Mouse (Mus musculus) lung, postnatal 0 days (tissue): ENCODE data around the gene Gpr176. TPM values are rescaled to one million over a fixed set of nuclear protein-coding genes. Genes with fewer than 3 reads are reported as not detected.

Experiments used
- ATAC-seq: fragments of 200-750 bp; cut with Nextera tagmentation; 2 replicates; pipeline ENCODE4 v1.8.0; 2017; ENCODE audit warnings: moderate library complexity
- DNase-seq: peaks from one replicate; pipeline ENCODE4 v3.0.0-alpha.2; 2016; ENCODE audit warnings: low spot score
- H3K27ac ChIP-seq: fragments of 300-500 bp; sonication (generic); 2 replicates; pipeline ENCODE4 v1.5.1; 2014; ENCODE audit warnings: antibody characterized with exemption, mild to moderate bottlenecking, low read length, mixed read lengths
- H3K27me3 ChIP-seq: fragments of 300-500 bp; sonication (generic); replicated peaks from 2 replicates; pipeline ENCODE4 v1.6.1; 2014; ENCODE audit warnings: low read length, mixed read lengths; ENCODE audit not compliant: insufficient read depth
- H3K36me3 ChIP-seq: fragments of 300-500 bp; sonication (generic); 2 replicates; pipeline ENCODE4 v1.6.1; 2014; ENCODE audit warnings: low read length, mixed read lengths; ENCODE audit not compliant: insufficient read depth
- H3K4me1 ChIP-seq: fragments of 300-500 bp; sonication (generic); 2 replicates; pipeline ENCODE4 v1.6.1; 2014; ENCODE audit warnings: antibody characterized with exemption, low read depth, low read length, mixed read lengths; ENCODE audit not compliant: insufficient read depth
- H3K4me2 ChIP-seq: fragments of 300-500 bp; sonication (generic); replicated peaks from 2 replicates; pipeline ENCODE4 v1.6.1; 2014; ENCODE audit warnings: low read depth, mild to moderate bottlenecking, low read length, moderate library complexity, mixed read lengths
- H3K4me3 ChIP-seq: fragments of 300-500 bp; sonication (generic); 2 replicates; pipeline ENCODE4 v1.5.1; 2014; ENCODE audit warnings: low read depth, low read length
- H3K9ac ChIP-seq: fragments of 300-500 bp; sonication (generic); replicated peaks from 2 replicates; pipeline ENCODE4 v1.6.1; 2014; ENCODE audit warnings: low read depth, mild to moderate bottlenecking
- H3K9me3 ChIP-seq: fragments of 300-500 bp; sonication (generic); 2 replicates; pipeline ENCODE4 v1.6.1; 2016; ENCODE audit warnings: low read length, mixed read lengths
- CTCF ChIP-seq: IDR thresholded peaks from 2 replicates; pipeline ENCODE4 v1.5.1; 2016; ENCODE audit warnings: antibody characterized with exemption, mild to moderate bottlenecking
- EP300 ChIP-seq: IDR thresholded peaks from 2 replicates; pipeline ENCODE4 v1.6.1; 2016; ENCODE audit warnings: antibody characterized with exemption, mild to moderate bottlenecking, control low read depth
- WGBS: fragments of 180-500 bp; shearing (Covaris S2); extraction: QIAGEN DNeasy Blood & Tissue Kit; methylation state at CpG from one replicate; pipeline ENCODE4 v1.1.7; 2014; 5-methylcytosine and 5-hydroxymethylcytosine counted together
- polyA plus RNA-seq: library from polyadenylated mRNA; unstranded; fragments of >200 nt; fragmentation: Nextera tagmentation; extraction: Ambion mirVana; gene quantifications from 2 replicates; pipeline ENCODE4 v1.2.1, GENCODE M21; 2015

Gpr176 gene
- polyA plus RNA-seq, 1 experiment from 2014 or later = 0.26 TPM

DNA sequence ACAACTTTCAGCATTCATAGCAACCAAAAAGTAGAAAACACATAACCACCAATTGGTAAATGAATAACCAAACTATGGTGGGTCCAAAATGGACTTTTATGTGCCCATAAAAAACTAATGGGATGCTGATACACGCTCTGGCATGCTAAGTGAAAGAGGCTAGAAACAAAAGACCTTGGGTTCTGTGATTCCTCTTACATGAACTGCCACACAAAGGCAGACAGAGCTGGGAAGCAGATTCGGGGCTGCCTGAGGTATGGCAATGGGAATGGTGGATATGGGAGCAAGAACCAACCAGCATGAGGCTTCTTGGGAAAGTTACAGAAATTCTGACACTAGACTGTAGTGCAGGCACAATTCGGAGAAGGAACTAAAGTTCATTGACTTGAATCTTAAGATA is 90.8 kb downstream of the Gpr176 start:
- no peaks in the 10 kb centered on the region for H3K36me3 ChIP-seq
- no peaks in the 10 kb centered on the region for H3K9me3 ChIP-seq
- ATAC-seq = no peak
- no peaks in the 10 kb centered on the region for H3K27me3 ChIP-seq
- 80% methylated on average over 3 of the region's 3 CpGs for WGBS
- no peak overlapping the region for H3K4me2 ChIP-seq
- H3K4me3 ChIP-seq = no peak overlapping the region
- no peak overlapping the region for H3K27ac ChIP-seq
- TF ChIP-seq EP300 (no peak), CTCF (no peak)
- H3K4me1 ChIP-seq = 0 out of 2 replicates have a peak, but pooled peaks cover 4% of the 10 kb centered on the region
- DNase-seq = no peak
- no peak overlapping the region for H3K9ac ChIP-seq

DNA sequence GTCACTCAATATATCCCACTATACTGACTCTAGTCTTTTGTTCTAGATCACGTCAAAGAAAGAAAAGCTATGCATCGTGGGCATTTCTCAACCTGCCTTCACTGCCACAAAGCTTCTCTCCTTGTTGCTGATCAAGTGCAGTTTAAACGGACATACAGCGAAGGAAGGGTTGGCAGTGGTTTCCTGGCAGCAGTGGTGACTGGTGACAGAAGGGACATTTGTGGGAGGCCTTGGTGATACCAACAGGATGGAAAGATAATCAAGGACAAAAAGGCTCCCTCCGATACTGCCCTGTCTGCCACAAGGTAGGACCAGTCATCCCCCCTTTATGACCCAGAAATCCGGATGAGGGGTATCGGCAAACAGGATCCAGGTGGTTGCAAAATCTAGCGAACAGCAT is 95.0 kb downstream of the Gpr176 start:
- no peak for ATAC-seq
- no peak overlapping the region for H3K9ac ChIP-seq
- no peaks in the 10 kb centered on the region for H3K9me3 ChIP-seq
- no peak overlapping the region for H3K27ac ChIP-seq
- H3K27me3 ChIP-seq = no peaks in the 10 kb centered on the region
- no peak overlapping the region for H3K4me3 ChIP-seq
- 79% methylated on average over 8 of the region's 8 CpGs for WGBS
- H3K4me2 ChIP-seq = no peak overlapping the region
- TF ChIP-seq EP300 (no peak), CTCF (no peak)
- no peaks in the 10 kb centered on the region for H3K36me3 ChIP-seq
- 0 out of 2 replicates have a peak, but pooled peaks cover 4% of the 10 kb centered on the region for H3K4me1 ChIP-seq
- no peak for DNase-seq

DNA sequence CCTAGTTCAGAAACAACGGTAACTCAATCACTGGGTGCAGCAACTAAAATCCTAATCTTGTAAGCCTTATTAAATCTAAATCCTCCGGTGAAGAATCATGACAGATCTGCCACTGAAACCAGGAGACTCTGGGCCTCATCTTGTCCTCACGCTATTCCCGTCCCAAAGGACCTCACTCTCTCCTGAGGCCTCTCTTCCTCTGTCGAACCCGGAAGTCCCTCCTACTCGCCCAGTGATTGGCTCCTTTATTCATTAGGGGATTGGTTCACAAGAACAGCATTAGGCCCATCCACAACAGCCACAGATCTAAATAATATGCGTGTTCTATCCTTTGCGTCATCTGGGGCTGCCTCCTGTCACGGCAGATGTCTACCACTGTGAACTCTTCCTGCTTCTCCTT is 101.6 kb downstream of the Gpr176 start:
- Histone ChIP-seq H3K4me1 (no peaks in the 10 kb centered on the region), H3K4me2 (no peak overlapping the region), H3K36me3 (no peaks in the 10 kb centered on the region), H3K9me3 (no peaks in the 10 kb centered on the region), H3K27me3 (no peaks in the 10 kb centered on the region), H3K9ac (no peak overlapping the region), H3K27ac (no peak overlapping the region), H3K4me3 (no peak overlapping the region)
- no peak for ATAC-seq
- DNase-seq = no peak
- no peak for TF ChIP-seq CTCF
- no peak for TF ChIP-seq EP300
- 92% methylated on average over 10 of the region's 10 CpGs for WGBS

DNA sequence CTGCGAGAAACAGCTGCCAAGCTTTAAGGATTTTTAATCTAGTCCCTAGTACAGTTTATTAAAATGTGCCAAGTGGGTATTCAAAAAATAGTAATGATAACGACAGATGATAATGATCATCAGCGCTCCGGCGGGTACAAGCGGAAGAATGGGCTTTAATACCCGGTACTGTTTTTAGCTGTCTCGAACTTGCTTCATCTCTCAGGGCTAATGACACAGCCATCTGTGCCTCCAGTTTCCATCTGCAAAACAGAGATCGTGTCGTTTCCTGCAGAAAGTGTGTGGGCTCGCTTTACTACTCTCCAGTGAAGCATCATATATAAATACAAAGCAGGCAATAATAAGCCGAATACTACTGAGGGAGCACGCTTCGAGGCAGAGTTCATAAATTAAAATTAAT is 103.0 kb downstream of the Gpr176 start:
- no peak overlapping the region for H3K9ac ChIP-seq
- WGBS = 78% methylated on average over 14 of the region's 14 CpGs
- H3K9me3 ChIP-seq = no peaks in the 10 kb centered on the region
- H3K27ac ChIP-seq = no peak overlapping the region
- no peak overlapping the region for H3K4me3 ChIP-seq
- no peaks in the 10 kb centered on the region for H3K36me3 ChIP-seq
- no peak overlapping the region for H3K4me2 ChIP-seq
- DNase-seq (no peak), ATAC-seq (no peak)
- H3K4me1 ChIP-seq = no peaks in the 10 kb centered on the region
- TF ChIP-seq EP300 (no peak), CTCF (no peak)
- no peaks in the 10 kb centered on the region for H3K27me3 ChIP-seq

DNA sequence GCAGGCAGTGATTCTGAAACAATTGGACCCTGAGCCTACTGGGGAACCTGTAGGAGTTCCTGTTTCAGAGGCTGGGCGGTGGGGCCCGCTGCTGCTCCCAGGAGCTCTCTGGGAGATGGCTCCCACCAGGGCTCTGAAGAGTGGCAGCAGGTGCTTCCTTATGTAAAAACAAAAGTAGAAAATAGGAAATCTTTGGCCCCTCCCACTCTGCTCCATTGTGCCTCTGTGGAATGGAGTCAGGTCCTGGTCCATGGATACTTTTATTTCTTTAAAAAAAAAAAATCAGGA is 109.4 kb downstream of the Gpr176 start:
- H3K9ac ChIP-seq = no peak overlapping the region
- no peaks in the 10 kb centered on the region for H3K27me3 ChIP-seq
- H3K36me3 ChIP-seq = no peaks in the 10 kb centered on the region
- no peak overlapping the region for H3K27ac ChIP-seq
- 38% methylated on average over 2 of the region's 2 CpGs for WGBS
- no peaks in the 10 kb centered on the region for H3K4me1 ChIP-seq
- H3K4me3 ChIP-seq = no peak overlapping the region
- ATAC-seq (no peak), DNase-seq (no peak)
- H3K4me2 ChIP-seq = no peak overlapping the region
- no peaks in the 10 kb centered on the region for H3K9me3 ChIP-seq
- TF ChIP-seq EP300 (no peak), CTCF (no peak)

DNA sequence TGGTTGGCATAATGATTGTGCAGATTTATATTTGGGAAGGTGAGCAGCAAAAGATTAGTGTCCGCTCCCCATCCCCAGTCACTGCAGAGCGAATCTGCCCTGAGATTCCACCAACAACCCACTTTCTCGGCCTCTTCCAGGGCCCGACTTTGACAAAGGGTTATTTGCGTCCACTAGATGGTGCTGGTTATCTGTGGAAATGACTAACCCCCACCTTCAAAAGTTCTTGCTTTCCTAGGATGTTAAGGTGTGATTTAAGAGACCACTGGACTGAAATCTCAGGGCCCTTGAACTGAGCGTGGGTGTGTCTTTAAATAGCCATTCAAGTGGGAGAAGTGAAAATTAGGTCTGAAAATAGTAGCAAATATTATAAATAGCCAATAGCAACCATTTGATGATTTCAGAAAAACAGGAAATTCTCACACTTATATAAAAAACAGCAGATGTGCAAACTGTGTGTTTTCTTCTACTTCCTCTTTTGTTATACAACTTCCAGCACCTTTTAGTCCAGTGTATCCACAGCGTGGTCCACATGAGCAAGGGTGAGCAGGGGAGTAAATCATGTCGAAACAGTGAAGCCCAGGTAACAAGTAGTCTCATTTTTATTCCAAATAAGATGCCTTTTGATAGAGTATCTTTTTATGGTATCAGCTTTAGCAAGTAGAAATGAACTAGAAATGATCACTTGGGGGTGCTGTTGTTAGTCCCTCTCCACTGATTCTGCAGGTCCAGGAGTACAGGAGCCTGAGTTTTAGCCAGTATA is 109.9 kb downstream of the Gpr176 start:
- WGBS = 15% methylated on average over 8 of the region's 8 CpGs
- no peak overlapping the region for H3K27ac ChIP-seq
- no peaks in the 10 kb centered on the region for H3K9me3 ChIP-seq
- TF ChIP-seq CTCF (peak; percentile 83), EP300 (0 out of 2 replicates have a peak, but pooled peaks have one; percentile 12)
- ATAC-seq (peak; percentile 53), DNase-seq (peak; percentile 81)
- no peaks in the 10 kb centered on the region for H3K27me3 ChIP-seq
- no peak overlapping the region for H3K4me2 ChIP-seq
- H3K9ac ChIP-seq = no peak overlapping the region
- no peaks in the 10 kb centered on the region for H3K36me3 ChIP-seq
- no peaks in the 10 kb centered on the region for H3K4me1 ChIP-seq
- no peak overlapping the region for H3K4me3 ChIP-seq
